Mouse (Mus musculus) megakaryocyte-erythroid progenitor cell, adult 5-6 weeks (primary cell): ENCODE data around the gene Msrb1. TPM values are rescaled to one million over a fixed set of nuclear protein-coding genes. Genes with fewer than 3 reads are reported as not detected.

Source experiments
- ATAC-seq: replicated peaks from 2 replicates; pipeline ENCODE4 v1.8.0; 2016; ENCODE audit warnings: mild to moderate bottlenecking, inconsistent platforms; ENCODE audit not compliant: severe bottlenecking, poor library complexity, low FRiP score, low TSS enrichment
- total RNA-seq, 2 experiments: library from RNA; stranded (forward) in 1 of 2; stranded (reverse) in 1 of 2; fragments of 200-1000, 215-1000 nt in 1 of 2; fragments of >200 nt in 1 of 2; fragmentation: Nextera tagmentation in 1 of 2; gene quantifications; 2 replicates each; pipeline ENCODE4 v1.2.3; 2014 to 2017

Gene Msrb1
- total RNA-seq (2014; fragmentation: Nextera tagmentation) (42.8 and 43.9 TPM in 2 replicates), total RNA-seq (2017) (34.6 and 54.0 TPM in 2 replicates)

- peak; percentile 94 for ATAC-seq
Observed at GRCm38 (mm10) chr17:24736330-24737051, at the start of gene Msrb1. Gene Msrb1 (plus strand): TSS chr17:24736642.

GRCm38 (mm10) chr17:24687146-24687595, 49.3 kb upstream of the Msrb1 start:
- ATAC-seq, result peak; percentile 66

- ATAC-seq, result no peak
Observed at GRCm38 (mm10) chr17:24687599-24687998, 48.8 kb upstream of the Msrb1 start.

- no peak for ATAC-seq
Observed at GRCm38 (mm10) chr17:24689251-24690081, 47.0 kb upstream of the Msrb1 start, which contains the start of gene Syngr3. Gene Syngr3 (minus strand): TSS chr17:24689955.

- ATAC-seq, result no peak
Observed at GRCm38 (mm10) chr17:24692385-24692784, 44.1 kb upstream of the Msrb1 start.

- ATAC-seq, result peak; percentile 4; the same call in 1 of the 2 replicates
Observed at GRCm38 (mm10) chr17:24695326-24696010, 41.0 kb upstream of the Msrb1 start.

GRCm38 (mm10) chr17:24696011-24696697, 40.3 kb upstream of the Msrb1 start, which contains the start of the genes Gfer and Noxo1:
Gene Gfer (minus strand): TSS chr17:24696156.
Gene Noxo1 (plus strand): TSS chr17:24696234.
- ATAC-seq, result peak; percentile 64

- ATAC-seq, result no peak
Observed at GRCm38 (mm10) chr17:24697985-24698384, 38.5 kb upstream of the Msrb1 start.

- ATAC-seq, result no peak
Observed at GRCm38 (mm10) chr17:24698715-24699114, 37.7 kb upstream of the Msrb1 start.

GRCm38 (mm10) chr17:24699473-24699872, 37.0 kb upstream of the Msrb1 start:
- no peak for ATAC-seq

- ATAC-seq, result no peak
Observed at GRCm38 (mm10) chr17:24701251-24701650, 35.2 kb upstream of the Msrb1 start.

GRCm38 (mm10) chr17:24705821-24706220, 30.6 kb upstream of the Msrb1 start:
- no peak for ATAC-seq

- peak; percentile 75 for ATAC-seq
Observed at GRCm38 (mm10) chr17:24706982-24707800, 29.3 kb upstream of the Msrb1 start, which contains the start of gene Tbl3. Gene Tbl3 (minus strand): TSS chr17:24707660.

- ATAC-seq, result no peak
Observed at GRCm38 (mm10) chr17:24707801-24708425, 28.5 kb upstream of the Msrb1 start.

- ATAC-seq, result 0 out of 2 replicates have a peak, but pooled peaks have one; percentile 11
Observed at GRCm38 (mm10) chr17:24708646-24709045, 27.8 kb upstream of the Msrb1 start.

GRCm38 (mm10) chr17:24715556-24715955, 20.9 kb upstream of the Msrb1 start:
- ATAC-seq, result no peak

GRCm38 (mm10) chr17:24716166-24716682, 20.2 kb upstream of the Msrb1 start:
- no peak for ATAC-seq
